Mouse (Mus musculus) brain, embryonic 14.5 days (tissue): ENCODE results near the gene Cdv3.

Source experiments
- CTCF ChIP-seq: fragments of 200-500 bp; IDR thresholded peaks from 2 replicates; pipeline ENCODE4 v1.5.1; 2012; ENCODE audit warnings: inconsistent platforms, mild to moderate bottlenecking, moderate library complexity, borderline replicate concordance; ENCODE audit not compliant: insufficient read depth, insufficient read length; ENCODE audit errors: extremely low read depth
- POLR2A ChIP-seq: fragments of 200-500 bp; IDR thresholded peaks from 2 replicates; pipeline ENCODE4 v1.6.1; 2012; ENCODE audit warnings: mild to moderate bottlenecking, inconsistent platforms, borderline replicate concordance; ENCODE audit not compliant: poor library complexity, insufficient read depth, insufficient read length, severe bottlenecking; ENCODE audit errors: extremely low read depth

- no peak for TF ChIP-seq POLR2A
- no peak for TF ChIP-seq CTCF
Observed at GRCm38 (mm10) chr9:103393256-103393655, 27.6 kb upstream of the Cdv3 start.
